Mouse (Mus musculus): ENCODE measurements at regions not wholly inside any gene's neighbourhood (a gene's known extent, or its start where the extent isn't known, plus 50 kb on each side); places are given as distances from the start of the nearest gene placed in this dataset.

DNA sequence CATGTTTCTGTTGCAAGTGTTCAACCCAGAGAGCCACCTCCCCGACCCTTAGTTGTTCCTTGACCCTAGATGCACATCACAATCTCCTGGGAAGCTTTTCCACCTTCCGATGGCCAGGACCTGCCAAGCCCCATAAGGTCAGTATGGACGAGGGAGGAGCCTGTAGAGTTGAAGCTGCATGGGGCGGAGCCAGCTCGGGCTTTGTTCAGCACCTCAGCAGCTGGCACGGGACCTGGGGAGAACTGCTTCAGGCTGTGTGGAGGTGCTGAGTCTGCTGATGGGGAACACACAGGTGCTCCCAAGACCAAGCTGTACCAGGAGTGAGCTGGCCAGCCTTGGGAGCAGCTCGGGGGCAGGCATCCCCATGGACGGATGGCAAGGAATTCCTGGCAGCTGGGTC lies 267.6 kb downstream of the Sox9 start:
- no peak overlapping the region for H3K4me2 ChIP-seq (ENCODE audit: low read length)
- no peaks in the 10 kb centered on the region for H3K9me3 ChIP-seq (ENCODE audit: control insufficient read depth, low read length)
- 62% methylated on average over 8 of the region's 8 CpGs for whole genome bisulfite sequencing
- no peak overlapping the region for H3K9ac ChIP-seq (ENCODE audit: low read length)
- no peaks in the 10 kb centered on the region for H3K36me3 ChIP-seq (ENCODE audit: control insufficient read depth, insufficient read depth, low read length)
- no peak for ATAC-seq (ENCODE audit: insufficient number of reproducible peaks, insufficient read depth, low FRiP score, low read depth)
- H3K27ac ChIP-seq (replicated peaks in 1 of 2; ENCODE audit: control insufficient read depth in 1 of 2, insufficient read depth in 1 of 2, low read depth in 2 of 2, low read length in 2 of 2) = no peak overlapping the region
- 0 out of 4 replicates have a peak, but pooled peaks cover 0 to 6% of the 10 kb centered on the region in 2 experiments for H3K4me1 ChIP-seq (ENCODE audit: control insufficient read depth in 2 of 2, insufficient read depth in 2 of 2, low read length in 2 of 2)
- no peak overlapping the region for H3K4me3 ChIP-seq (ENCODE audit: control insufficient read depth in 1 of 2, insufficient read depth in 1 of 2, low read depth in 1 of 2, low read length in 2 of 2)
- no peaks in the 10 kb centered on the region for H3K27me3 ChIP-seq (ENCODE audit: control insufficient read depth, insufficient read depth, low read length)

DNA sequence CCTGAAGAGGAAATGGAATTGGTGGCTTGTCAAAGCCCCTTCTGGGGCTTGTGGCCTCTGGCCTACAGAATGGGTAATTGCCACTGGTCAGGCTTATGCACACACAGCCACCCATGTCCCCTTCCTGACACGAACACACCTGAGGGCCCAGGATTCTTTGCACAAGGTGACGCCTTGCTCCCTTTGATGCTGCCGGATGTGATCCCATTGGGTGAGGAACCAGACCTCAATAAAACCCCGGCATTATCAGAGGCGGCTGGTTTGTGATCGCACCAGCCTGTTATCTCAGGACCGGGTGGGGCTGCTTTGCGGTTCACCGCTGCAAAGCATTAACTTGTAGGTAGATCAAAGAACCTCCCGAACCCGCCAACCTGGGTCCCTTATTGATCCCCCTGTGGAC lies 270.5 kb downstream of the Sox9 start:
- 89% methylated on average over 11 of the region's 11 CpGs for WGBS
- H3K9me3 ChIP-seq (ENCODE audit: control insufficient read depth, low read length) = no peaks in the 10 kb centered on the region
- H3K4me1 ChIP-seq (ENCODE audit: control insufficient read depth in 2 of 2, insufficient read depth in 2 of 2, low read length in 2 of 2) = peaks cover 7 to 11% of the 10 kb centered on the region in 2 experiments; a peak in 2 of 4 replicates
- no peak overlapping the region for H3K4me2 ChIP-seq (ENCODE audit: low read length)
- H3K9ac ChIP-seq (ENCODE audit: low read length) = no peak overlapping the region
- no peak overlapping the region for H3K4me3 ChIP-seq (ENCODE audit: control insufficient read depth in 1 of 2, insufficient read depth in 1 of 2, low read depth in 1 of 2, low read length in 2 of 2)
- ATAC-seq (ENCODE audit: insufficient number of reproducible peaks, insufficient read depth, low FRiP score, low read depth) = no peak
- H3K36me3 ChIP-seq (ENCODE audit: control insufficient read depth, insufficient read depth, low read length) = no peaks in the 10 kb centered on the region
- no peaks in the 10 kb centered on the region for H3K27me3 ChIP-seq (ENCODE audit: control insufficient read depth, insufficient read depth, low read length)
- no peak overlapping the region for H3K27ac ChIP-seq (replicated peaks in 1 of 2; ENCODE audit: control insufficient read depth in 1 of 2, insufficient read depth in 1 of 2, low read depth in 2 of 2, low read length in 2 of 2)

DNA sequence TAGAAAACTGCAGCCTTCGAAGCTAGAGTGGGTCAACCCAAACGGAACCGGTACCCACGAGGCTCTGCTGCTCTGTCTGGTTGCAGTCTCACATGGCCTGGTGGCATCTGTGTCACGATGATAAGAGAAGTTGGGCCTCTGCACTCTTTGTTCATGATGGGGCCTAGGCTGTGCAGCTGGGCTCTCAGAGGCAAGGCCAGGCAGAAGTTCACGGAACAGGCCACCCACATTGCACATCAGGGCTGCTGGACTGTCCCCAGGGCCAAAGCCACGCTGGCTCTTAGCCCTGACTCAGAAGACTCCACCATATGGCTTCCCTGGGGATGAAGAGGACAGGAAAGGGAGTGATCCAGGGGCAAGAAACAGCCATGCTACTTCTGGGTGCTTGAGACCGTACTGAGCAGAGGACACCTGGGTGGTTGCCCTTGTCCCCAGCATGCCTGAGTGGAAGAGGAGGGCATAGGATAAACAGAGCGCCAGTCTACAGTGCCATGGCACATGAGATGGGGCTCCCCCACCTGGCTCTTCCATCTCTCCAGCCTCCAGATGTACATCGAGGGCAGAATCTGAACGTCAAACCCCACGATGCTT lies 274.1 kb downstream of the Sox9 start:
- Histone ChIP-seq H3K9me3 (ENCODE audit: control insufficient read depth, low read length) (no peaks in the 10 kb centered on the region), H3K4me2 (ENCODE audit: low read length) (no peak overlapping the region), H3K4me1 (ENCODE audit: control insufficient read depth in 2 of 2, insufficient read depth in 2 of 2, low read length in 2 of 2) (peaks cover 8 to 11% of the 10 kb centered on the region in 2 experiments; a peak in 2 of 4 replicates), H3K4me3 (ENCODE audit: control insufficient read depth in 1 of 2, insufficient read depth in 1 of 2, low read depth in 1 of 2, low read length in 2 of 2) (no peak overlapping the region), H3K9ac (ENCODE audit: low read length) (no peak overlapping the region), H3K36me3 (ENCODE audit: control insufficient read depth, insufficient read depth, low read length) (no peaks in the 10 kb centered on the region), H3K27ac (replicated peaks in 1 of 2; ENCODE audit: control insufficient read depth in 1 of 2, insufficient read depth in 1 of 2, low read depth in 2 of 2, low read length in 2 of 2) (0 out of 4 replicates have a peak overlapping the region, but pooled peaks of 1 of the 2 experiments have one; percentile 9), H3K27me3 (ENCODE audit: control insufficient read depth, insufficient read depth, low read length) (no peaks in the 10 kb centered on the region)
- 57% methylated on average over 12 of the region's 12 CpGs for WGBS
- peak; percentile 27 for ATAC-seq (ENCODE audit: insufficient number of reproducible peaks, insufficient read depth, low FRiP score, low read depth)

DNA sequence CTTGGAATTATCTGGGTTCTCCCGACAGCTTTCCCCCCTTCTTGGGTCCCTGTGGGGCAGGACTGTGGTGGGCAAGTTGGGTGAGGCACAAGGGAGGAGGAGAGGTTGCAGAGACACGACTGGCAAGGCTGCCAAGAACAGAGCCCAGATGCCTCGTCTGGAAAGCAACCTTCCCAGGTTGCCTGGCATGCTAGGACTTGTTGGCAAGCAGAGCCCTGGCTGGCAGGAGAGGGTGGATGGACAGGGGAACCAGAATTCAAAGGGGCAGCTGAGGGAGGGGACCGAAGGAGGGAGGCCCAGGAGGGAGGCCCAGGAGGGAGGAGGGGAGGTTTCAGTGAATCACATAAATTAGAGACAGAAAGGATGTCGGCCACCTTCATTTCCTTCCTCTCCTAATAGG lies 274.8 kb downstream of the Sox9 start:
- H3K4me3 ChIP-seq (ENCODE audit: control insufficient read depth in 1 of 2, insufficient read depth in 1 of 2, low read depth in 1 of 2, low read length in 2 of 2) = no peak overlapping the region
- H3K9ac ChIP-seq (ENCODE audit: low read length) = no peak overlapping the region
- H3K4me2 ChIP-seq (ENCODE audit: low read length) = no peak overlapping the region
- WGBS = 19% methylated on average over 5 of the region's 5 CpGs
- no peaks in the 10 kb centered on the region for H3K27me3 ChIP-seq (ENCODE audit: control insufficient read depth, insufficient read depth, low read length)
- H3K27ac ChIP-seq (replicated peaks in 1 of 2; ENCODE audit: control insufficient read depth in 1 of 2, insufficient read depth in 1 of 2, low read depth in 2 of 2, low read length in 2 of 2) = no peak overlapping the region
- ATAC-seq (ENCODE audit: insufficient number of reproducible peaks, insufficient read depth, low FRiP score, low read depth) = no peak
- no peaks in the 10 kb centered on the region for H3K9me3 ChIP-seq (ENCODE audit: control insufficient read depth, low read length)
- peaks cover 11% of the 10 kb centered on the region in 2 experiments; a peak in 2 of 4 replicates for H3K4me1 ChIP-seq (ENCODE audit: control insufficient read depth in 2 of 2, insufficient read depth in 2 of 2, low read length in 2 of 2)
- H3K36me3 ChIP-seq (ENCODE audit: control insufficient read depth, insufficient read depth, low read length) = no peaks in the 10 kb centered on the region

DNA sequence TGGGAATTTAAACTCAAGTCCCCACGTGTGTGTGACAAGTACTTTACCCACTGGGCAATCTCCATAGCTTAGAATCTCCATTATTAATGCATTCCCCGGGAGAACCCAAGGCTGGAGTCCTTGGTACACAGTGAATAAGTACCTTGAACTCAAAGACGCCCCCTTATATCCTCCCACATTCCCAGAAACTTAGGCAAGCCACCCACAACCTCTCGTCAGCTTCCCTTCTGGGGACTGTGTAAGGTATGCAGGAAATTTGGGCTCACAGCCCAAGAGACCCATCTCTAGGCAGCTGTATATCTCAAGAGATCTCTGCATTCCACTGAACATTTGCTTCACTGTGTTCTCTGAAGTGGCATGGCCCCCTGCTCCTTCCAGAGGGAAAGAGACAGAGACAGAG lies 288.3 kb downstream of the Sox9 start:
- H3K4me3 ChIP-seq (ENCODE audit: control insufficient read depth in 1 of 2, insufficient read depth in 1 of 2, low read depth in 1 of 2, low read length in 2 of 2) = no peak overlapping the region
- H3K27ac ChIP-seq (replicated peaks in 1 of 2; ENCODE audit: control insufficient read depth in 1 of 2, insufficient read depth in 1 of 2, low read depth in 2 of 2, low read length in 2 of 2) = no peak overlapping the region
- H3K4me1 ChIP-seq (ENCODE audit: control insufficient read depth in 2 of 2, insufficient read depth in 2 of 2, low read length in 2 of 2) = no peaks in the 10 kb centered on the region
- ATAC-seq (ENCODE audit: insufficient number of reproducible peaks, insufficient read depth, low FRiP score, low read depth) = no peak
- no peaks in the 10 kb centered on the region; the same call in 1 of the 2 replicates for H3K9me3 ChIP-seq (ENCODE audit: control insufficient read depth, low read length)
- no peak overlapping the region for H3K4me2 ChIP-seq (ENCODE audit: low read length)
- WGBS = 79% methylated on average over 4 of the region's 4 CpGs
- H3K27me3 ChIP-seq (ENCODE audit: control insufficient read depth, insufficient read depth, low read length) = no peaks in the 10 kb centered on the region
- H3K36me3 ChIP-seq (ENCODE audit: control insufficient read depth, insufficient read depth, low read length) = no peaks in the 10 kb centered on the region
- no peak overlapping the region for H3K9ac ChIP-seq (ENCODE audit: low read length)

DNA sequence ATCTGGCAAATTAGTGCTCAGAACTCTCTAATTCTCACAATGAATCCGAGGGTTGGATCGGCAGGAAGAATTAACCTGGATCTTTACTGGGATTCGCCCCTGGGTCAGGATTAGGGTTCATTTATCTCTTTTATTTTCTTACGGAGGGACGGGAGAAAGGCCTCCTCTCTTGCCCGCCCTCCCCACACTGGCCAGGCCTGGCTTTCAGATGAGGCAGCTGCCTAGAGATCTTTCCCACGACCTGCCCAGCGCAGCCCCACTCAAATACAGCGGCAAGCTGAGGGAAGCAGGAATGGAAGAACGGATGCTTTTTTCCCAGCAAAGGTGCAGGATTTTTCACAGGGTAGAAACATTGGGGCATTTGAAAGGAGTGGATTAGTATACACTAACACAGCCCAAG lies 289.9 kb downstream of the Sox9 start:
- WGBS = 65% methylated on average over 10 of the region's 10 CpGs
- no peak for ATAC-seq (ENCODE audit: insufficient number of reproducible peaks, insufficient read depth, low FRiP score, low read depth)
- H3K27me3 ChIP-seq (ENCODE audit: control insufficient read depth, insufficient read depth, low read length) = no peaks in the 10 kb centered on the region
- no peaks in the 10 kb centered on the region for H3K4me1 ChIP-seq (ENCODE audit: control insufficient read depth in 2 of 2, insufficient read depth in 2 of 2, low read length in 2 of 2)
- no peak overlapping the region for H3K9ac ChIP-seq (ENCODE audit: low read length)
- no peak overlapping the region for H3K27ac ChIP-seq (replicated peaks in 1 of 2; ENCODE audit: control insufficient read depth in 1 of 2, insufficient read depth in 1 of 2, low read depth in 2 of 2, low read length in 2 of 2)
- no peak overlapping the region for H3K4me2 ChIP-seq (ENCODE audit: low read length)
- H3K9me3 ChIP-seq (ENCODE audit: control insufficient read depth, low read length) = peaks cover 4% of the 10 kb centered on the region
- H3K4me3 ChIP-seq (ENCODE audit: control insufficient read depth in 1 of 2, insufficient read depth in 1 of 2, low read depth in 1 of 2, low read length in 2 of 2) = no peak overlapping the region
- no peaks in the 10 kb centered on the region for H3K36me3 ChIP-seq (ENCODE audit: control insufficient read depth, insufficient read depth, low read length)

DNA sequence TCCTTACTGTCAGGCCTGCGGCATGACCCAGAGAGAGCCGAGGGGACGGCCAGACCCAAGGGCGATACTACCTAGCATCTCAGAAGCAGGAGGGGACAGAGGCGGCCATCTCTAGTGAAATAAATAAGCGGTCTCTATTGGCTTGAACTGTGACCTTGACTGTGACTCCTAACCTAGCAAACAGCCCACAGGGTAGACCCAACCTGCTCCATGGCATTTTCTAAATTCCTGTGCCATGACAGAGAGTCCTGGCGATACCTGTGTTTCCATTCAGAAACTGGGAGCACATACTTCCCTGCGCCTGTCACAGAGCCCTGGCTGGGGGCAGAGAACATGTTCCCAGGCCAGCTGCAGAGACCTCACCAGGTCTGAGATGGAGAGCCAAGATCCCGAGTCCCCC lies 292.3 kb downstream of the Sox9 start:
- Histone ChIP-seq H3K36me3 (ENCODE audit: control insufficient read depth, insufficient read depth, low read length) (no peaks in the 10 kb centered on the region), H3K4me1 (ENCODE audit: control insufficient read depth in 2 of 2, insufficient read depth in 2 of 2, low read length in 2 of 2) (no peaks in the 10 kb centered on the region), H3K27ac (replicated peaks in 1 of 2; ENCODE audit: control insufficient read depth in 1 of 2, insufficient read depth in 1 of 2, low read depth in 2 of 2, low read length in 2 of 2) (no peak overlapping the region), H3K9me3 (ENCODE audit: control insufficient read depth, low read length) (peaks cover 4% of the 10 kb centered on the region; the same call in 1 of the 2 replicates), H3K9ac (ENCODE audit: low read length) (no peak overlapping the region), H3K4me3 (ENCODE audit: control insufficient read depth in 1 of 2, insufficient read depth in 1 of 2, low read depth in 1 of 2, low read length in 2 of 2) (no peak overlapping the region), H3K27me3 (ENCODE audit: control insufficient read depth, insufficient read depth, low read length) (no peaks in the 10 kb centered on the region), H3K4me2 (ENCODE audit: low read length) (no peak overlapping the region)
- no peak for ATAC-seq (ENCODE audit: insufficient number of reproducible peaks, insufficient read depth, low FRiP score, low read depth)
- WGBS = 80% methylated on average over 9 of the region's 9 CpGs

DNA sequence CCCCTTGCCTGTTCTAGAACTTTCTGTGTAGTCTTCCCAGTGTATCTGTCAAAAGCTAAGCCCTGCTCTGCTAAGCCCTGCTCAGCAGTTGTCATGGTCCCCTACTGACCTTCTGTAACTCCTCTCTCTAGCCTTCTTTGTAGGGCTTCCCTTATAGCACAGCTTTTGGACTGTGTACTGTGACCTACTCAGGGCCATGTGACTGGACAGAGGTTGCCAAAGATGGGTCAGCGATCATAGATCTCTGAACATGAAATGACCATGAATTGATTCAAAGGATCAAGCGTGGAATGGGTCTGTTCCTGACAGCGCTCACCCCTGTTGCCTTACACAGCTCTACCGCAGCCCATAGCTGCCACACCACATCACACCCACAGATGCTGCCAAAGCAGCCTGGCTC lies 294.3 kb downstream of the Sox9 start:
- H3K4me2 ChIP-seq (ENCODE audit: low read length) = no peak overlapping the region
- H3K4me1 ChIP-seq (ENCODE audit: control insufficient read depth in 2 of 2, insufficient read depth in 2 of 2, low read length in 2 of 2) = peaks cover 0 to 3% of the 10 kb centered on the region in 2 experiments; a peak in 1 of 4 replicates
- 94% methylated on average over 4 of the region's 4 CpGs for WGBS
- no peak overlapping the region for H3K27ac ChIP-seq (replicated peaks in 1 of 2; ENCODE audit: control insufficient read depth in 1 of 2, insufficient read depth in 1 of 2, low read depth in 2 of 2, low read length in 2 of 2)
- H3K9me3 ChIP-seq (ENCODE audit: control insufficient read depth, low read length) = peaks cover 4% of the 10 kb centered on the region; the same call in 1 of the 2 replicates
- H3K36me3 ChIP-seq (ENCODE audit: control insufficient read depth, insufficient read depth, low read length) = no peaks in the 10 kb centered on the region
- H3K4me3 ChIP-seq (ENCODE audit: control insufficient read depth in 1 of 2, insufficient read depth in 1 of 2, low read depth in 1 of 2, low read length in 2 of 2) = no peak overlapping the region
- no peak overlapping the region for H3K9ac ChIP-seq (ENCODE audit: low read length)
- ATAC-seq (ENCODE audit: insufficient number of reproducible peaks, insufficient read depth, low FRiP score, low read depth) = no peak
- no peaks in the 10 kb centered on the region for H3K27me3 ChIP-seq (ENCODE audit: control insufficient read depth, insufficient read depth, low read length)

Measured in heart, embryonic 14.5 days (tissue).